Mouse (Mus musculus) hindbrain, embryonic 14.5 days (tissue): ENCODE measurements around the gene Hist1h2ag. TPM values are rescaled to one million over a fixed set of nuclear protein-coding genes. Genes with fewer than 3 reads are reported as not detected.

ENCODE experiments used
- ATAC-seq: fragments of 200-750 bp; cut with Nextera tagmentation; 2 replicates; pipeline ENCODE4 v1.8.0; 2017; ENCODE audit warnings: moderate number of reproducible peaks, mild to moderate bottlenecking, moderate TSS enrichment, moderate library complexity; ENCODE audit not compliant: low FRiP score
- DNase-seq: peaks from one replicate; pipeline ENCODE4 v3.0.0-alpha.2; 2015; ENCODE audit warnings: low spot score
- H3K27ac ChIP-seq: fragments of 300-500 bp; sonication (generic); 2 replicates; pipeline ENCODE4 v1.5.1; 2014; ENCODE audit warnings: mild to moderate bottlenecking, moderate library complexity
- H3K27me3 ChIP-seq: fragments of 300-500 bp; sonication (generic); 2 replicates; pipeline ENCODE4 v1.6.1; 2014; ENCODE audit warnings: mild to moderate bottlenecking, low read length, mixed read lengths; ENCODE audit not compliant: control insufficient read depth, insufficient read depth
- H3K36me3 ChIP-seq: fragments of 300-500 bp; sonication (generic); replicated peaks from 2 replicates; pipeline ENCODE4 v1.6.1; 2014; ENCODE audit not compliant: control insufficient read depth, insufficient read depth
- H3K4me1 ChIP-seq: fragments of 300-500 bp; sonication (generic); replicated peaks from 2 replicates; pipeline ENCODE4 v1.6.1; 2014; ENCODE audit warnings: antibody characterized with exemption, low read length, mixed read lengths; ENCODE audit not compliant: control insufficient read depth, insufficient read depth
- H3K4me2 ChIP-seq: fragments of 300-500 bp; sonication (generic); replicated peaks from 2 replicates; pipeline ENCODE4 v1.6.1; 2014; ENCODE audit warnings: mild to moderate bottlenecking, moderate library complexity
- H3K4me3 ChIP-seq: fragments of 300-500 bp; sonication (generic); replicated peaks from 2 replicates; pipeline ENCODE4 v1.5.1; 2014; ENCODE audit warnings: mild to moderate bottlenecking, low read length
- H3K9ac ChIP-seq: fragments of 300-500 bp; sonication (generic); 2 replicates; pipeline ENCODE4 v1.6.1; 2014
- H3K9me3 ChIP-seq: fragments of 300-500 bp; sonication (generic); 2 replicates; pipeline ENCODE4 v1.6.1; 2016; ENCODE audit warnings: low read length; ENCODE audit not compliant: control insufficient read depth
- WGBS: fragments of 180-500 bp; shearing (Covaris S2); extraction: QIAGEN DNeasy Blood & Tissue Kit; methylation state at CpG from one replicate; pipeline ENCODE4 v1.1.7; 2014; 5-methylcytosine and 5-hydroxymethylcytosine counted together
- polyA plus RNA-seq: library from polyadenylated mRNA; unstranded; fragments of >200 nt; fragmentation: Nextera tagmentation; extraction: Ambion mirVana; gene quantifications from 2 replicates; pipeline ENCODE4 v1.2.1, GENCODE M21; 2014

The Hist1h2ag gene
- polyA plus RNA-seq, 1 experiment from 2014 or later = 5.3 TPM

- H3K9ac ChIP-seq = no peak overlapping the region
- no peak for ATAC-seq
Measured at GRCm38 (mm10) chr13:22029928-22030327, 12.8 kb downstream of the Hist1h2ag start.

GRCm38 (mm10) chr13:22028673-22029460, 13.9 kb downstream of the Hist1h2ag start:
- H3K4me3 ChIP-seq = peak overlapping the region; percentile 51
- H3K4me2 ChIP-seq = peak overlapping the region; percentile 80
- WGBS = under 1% methylated on average over 40 of the region's 40 CpGs
- H3K9ac ChIP-seq = peak overlapping the region; percentile 68
- H3K36me3 ChIP-seq = no peaks in the 10 kb centered on the region
- peak; percentile 97 for DNase-seq
- ATAC-seq = peak; percentile 82
- H3K27ac ChIP-seq = 0 out of 2 replicates have a peak overlapping the region, but pooled peaks have one; percentile 59
- H3K9me3 ChIP-seq = no peaks in the 10 kb centered on the region
- 0 out of 2 replicates have a peak, but pooled peaks cover 4% of the 10 kb centered on the region for H3K27me3 ChIP-seq
- H3K4me1 ChIP-seq = no peaks in the 10 kb centered on the region

More at GRCm38 (mm10) chr13:22029928-22030327, 12.8 kb downstream of the Hist1h2ag start:
- Histone ChIP-seq H3K4me1 (peaks cover 5% of the 10 kb centered on the region; the same call in 1 of the 2 replicates), H3K9me3 (no peaks in the 10 kb centered on the region), H3K4me2 (no peak overlapping the region), H3K36me3 (no peaks in the 10 kb centered on the region), H3K27me3 (no peaks in the 10 kb centered on the region), H3K4me3 (no peak overlapping the region), H3K27ac (no peak overlapping the region)
- WGBS = 32% methylated on average over 8 of the region's 8 CpGs
- peak; percentile 53 for DNase-seq

GRCm38 (mm10) chr13:22026058-22027031, 16.4 kb downstream of the Hist1h2ag start:
- WGBS = 2% methylated on average over 35 of the region's 35 CpGs
- H3K4me2 ChIP-seq = peak overlapping the region; percentile 51
- no peaks in the 10 kb centered on the region for H3K36me3 ChIP-seq
- DNase-seq (peak; percentile 98), ATAC-seq (peak; percentile 71)
- peaks cover 27% of the 10 kb centered on the region for H3K27me3 ChIP-seq
- H3K4me1 ChIP-seq = no peaks in the 10 kb centered on the region
- H3K27ac ChIP-seq = 0 out of 2 replicates have a peak overlapping the region, but pooled peaks have one; percentile 26
- H3K9me3 ChIP-seq = no peaks in the 10 kb centered on the region
- peak overlapping the region; percentile 37 for H3K9ac ChIP-seq
- H3K4me3 ChIP-seq = peak overlapping the region; percentile 35

GRCm38 (mm10) chr13:22022241-22022640, 20.5 kb downstream of the Hist1h2ag start:
- peak; percentile 88 for DNase-seq
- Histone ChIP-seq H3K27me3 (peaks cover 68% of the 10 kb centered on the region), H3K9me3 (no peaks in the 10 kb centered on the region), H3K36me3 (no peaks in the 10 kb centered on the region), H3K4me3 (peak overlapping the region; percentile 30), H3K9ac (no peak overlapping the region), H3K4me2 (peak overlapping the region; percentile 51), H3K4me1 (no peaks in the 10 kb centered on the region), H3K27ac (no peak overlapping the region)
- WGBS = under 1% methylated on average over 9 of the region's 9 CpGs
- peak; percentile 64 for ATAC-seq

GRCm38 (mm10) chr13:22021581-22021980, 21.2 kb downstream of the Hist1h2ag start:
- Histone ChIP-seq H3K36me3 (no peaks in the 10 kb centered on the region), H3K4me3 (peak overlapping the region; percentile 30), H3K9ac (no peak overlapping the region; the same call in 1 of the 2 replicates), H3K4me1 (no peaks in the 10 kb centered on the region), H3K27ac (no peak overlapping the region), H3K9me3 (no peaks in the 10 kb centered on the region), H3K4me2 (peak overlapping the region; percentile 51), H3K27me3 (peaks cover 74% of the 10 kb centered on the region)
- DNase-seq (peak; percentile 36), ATAC-seq (no peak)
- under 1% methylated on average over 11 of the region's 11 CpGs for WGBS

GRCm38 (mm10) chr13:22020901-22021339, 21.8 kb downstream of the Hist1h2ag start:
- H3K4me3 ChIP-seq = peak overlapping the region; percentile 30
- H3K9ac ChIP-seq = 0 out of 2 replicates have a peak overlapping the region, but pooled peaks have one; percentile 16
- H3K27ac ChIP-seq = no peak overlapping the region
- DNase-seq (peak; percentile 78), ATAC-seq (0 out of 2 replicates have a peak, but pooled peaks have one; percentile 46)
- WGBS = 0% methylated on average over 8 of the region's 8 CpGs
- no peaks in the 10 kb centered on the region for H3K36me3 ChIP-seq
- H3K27me3 ChIP-seq = peaks cover 81% of the 10 kb centered on the region
- H3K4me2 ChIP-seq = peak overlapping the region; percentile 51
- no peaks in the 10 kb centered on the region for H3K9me3 ChIP-seq
- no peaks in the 10 kb centered on the region for H3K4me1 ChIP-seq

GRCm38 (mm10) chr13:22019934-22020835, 22.6 kb downstream of the Hist1h2ag start:
- no peak overlapping the region for H3K27ac ChIP-seq
- peak overlapping the region; percentile 51 for H3K4me2 ChIP-seq
- WGBS = under 1% methylated on average over 44 of the region's 44 CpGs
- DNase-seq (no peak), ATAC-seq (no peak)
- peak overlapping the region; percentile 30 for H3K4me3 ChIP-seq
- 0 out of 2 replicates have a peak overlapping the region, but pooled peaks have one; percentile 16 for H3K9ac ChIP-seq
- no peaks in the 10 kb centered on the region for H3K4me1 ChIP-seq
- peaks cover 88% of the 10 kb centered on the region for H3K27me3 ChIP-seq
- H3K36me3 ChIP-seq = no peaks in the 10 kb centered on the region
- 0 out of 2 replicates have a peak, but pooled peaks cover 4% of the 10 kb centered on the region for H3K9me3 ChIP-seq
